Mouse (Mus musculus) limb, embryonic 13.5 days (tissue): ENCODE data around the gene Ccdc77. TPM values are rescaled to one million over a fixed set of nuclear protein-coding genes. Genes with fewer than 3 reads are reported as not detected.

Experiments
- polyA plus RNA-seq: library from polyadenylated mRNA; unstranded; fragments of >200 nt; fragmentation: Nextera tagmentation; extraction: Ambion mirVana; gene quantifications from 2 replicates; pipeline ENCODE4 v1.2.1, GENCODE M21; 2015

Gene Ccdc77
- polyA plus RNA-seq, 1 experiment from 2014 or later: 26.1 TPM

Other genes with a start within 250 kb of the Ccdc77 start
- gene D330020A13Rik, start 70.0 kb downstream of the Ccdc77 start, polyA plus RNA-seq: 0.61 and 0.72 TPM in 2 replicates
- gene B4galnt3, start 69.8 kb downstream of the Ccdc77 start, polyA plus RNA-seq: 0.75 and 0.80 TPM in 2 replicates
- 50.4 and 52.2 TPM in 2 replicates for gene Kdm5a, start 250 bp downstream of the Ccdc77 start, polyA plus RNA-seq
- 4.6 and 5.4 TPM in 2 replicates for gene Il17ra, start 98.9 kb upstream of the Ccdc77 start, polyA plus RNA-seq
- gene Tmem121b, start 129.4 kb upstream of the Ccdc77 start, polyA plus RNA-seq: 0.08 and 0.25 TPM in 2 replicates
- gene Hdhd5, start 166.9 kb upstream of the Ccdc77 start, polyA plus RNA-seq: 18.6 and 20.3 TPM in 2 replicates